Mouse (Mus musculus): ENCODE measurements around the gene Card19. TPM values are rescaled to one million over a fixed set of nuclear protein-coding genes. Genes with fewer than 3 reads are reported as not detected.

Gene Card19
- polyA plus RNA-seq, 1 experiment from 2014 or later = 82.2 TPM

Other genes starting within 250 kb of the Card19 start
- gene Fam120a, start 248.0 kb downstream of the Card19 start, polyA plus RNA-seq (2015; fragmentation: Nextera tagmentation; extraction: Ambion mirVana) = 24.8 and 26.8 TPM in 2 replicates
- gene Wnk2, start 68.0 kb downstream of the Card19 start, polyA plus RNA-seq (2015; fragmentation: Nextera tagmentation; extraction: Ambion mirVana) = 2.6 and 3.1 TPM in 2 replicates
- 61.1 and 62.7 TPM in 2 replicates for gene Ninj1, start 28.6 kb downstream of the Card19 start, polyA plus RNA-seq (2015; fragmentation: Nextera tagmentation; extraction: Ambion mirVana)
- gene Susd3, start 32.7 kb upstream of the Card19 start, polyA plus RNA-seq (2015; fragmentation: Nextera tagmentation; extraction: Ambion mirVana) = 2.3 and 3.7 TPM in 2 replicates
- gene Fgd3, start 104.3 kb upstream of the Card19 start, polyA plus RNA-seq (2015; fragmentation: Nextera tagmentation; extraction: Ambion mirVana) = 0.45 and 0.65 TPM in 2 replicates
- gene Bicd2, start 125.5 kb upstream of the Card19 start, polyA plus RNA-seq (2015; fragmentation: Nextera tagmentation; extraction: Ambion mirVana) = 36.0 and 38.7 TPM in 2 replicates
- 12.7 and 13.4 TPM in 2 replicates for gene Ippk, start 205.2 kb upstream of the Card19 start, polyA plus RNA-seq (2015; fragmentation: Nextera tagmentation; extraction: Ambion mirVana)

All from embryonic facial prominence, embryonic 15.5 days (tissue).